Mouse (Mus musculus): ENCODE results near the gene Gm27021. TPM values are rescaled to one million over a fixed set of nuclear protein-coding genes. Genes with fewer than 3 reads are reported as not detected.

Gm27021 gene
- not detected for total RNA-seq (2021)
- long read RNA-seq, experiment 1 = 0 reads
- long read RNA-seq, experiment 2, partial matches to known transcripts = 1 of 1 reads
- long read RNA-seq, experiment 2, other reads (novel, unspliced or antisense) = 0 of 1 reads

GRCm38 (mm10) chr8:120667561-120668373, at the start of gene Gm27021, which contains the start of gene Cox4i1:
Gm27021 (minus strand) TSS chr8:120668079.
Cox4i1 (plus strand) TSS chr8:120668222.
- intact Hi-C loops (cut with DNase I) = no loop called here

GRCm38 (mm10) chr8:120715996-120716680, 48.3 kb upstream of the Gm27021 start:
- intact Hi-C loops (cut with DNase I) = no loop called here
- DNase-seq = no peak

More at GRCm38 (mm10) chr8:120667561-120668373, at the start of gene Gm27021, which contains the start of gene Cox4i1:
- DNase-seq = peak; percentile 85 to 90

- DNase-seq = no peak
- intact Hi-C loops (cut with DNase I) = no loop called here
Observed at GRCm38 (mm10) chr8:120715200-120715599, 47.3 kb upstream of the Gm27021 start.

GRCm38 (mm10) chr8:120709176-120709575, 41.3 kb upstream of the Gm27021 start:
- no peak for DNase-seq
- intact Hi-C loops (cut with DNase I) = no loop called here

GRCm38 (mm10) chr8:120706193-120706592, 38.3 kb upstream of the Gm27021 start:
- DNase-seq = no peak
- intact Hi-C loops (cut with DNase I) = no loop called here

GRCm38 (mm10) chr8:120705163-120705562, 37.3 kb upstream of the Gm27021 start:
- intact Hi-C loops (cut with DNase I) = no loop called here

GRCm38 (mm10) chr8:120704203-120704602, 36.3 kb upstream of the Gm27021 start:
- peak in 1 of 2 experiments; percentile 40 for DNase-seq
- intact Hi-C loops (cut with DNase I) = no loop called here

More at GRCm38 (mm10) chr8:120705163-120705562, 37.3 kb upstream of the Gm27021 start:
- DNase-seq = no peak

- no peak for DNase-seq
- intact Hi-C loops (cut with DNase I) = no loop called here
Observed at GRCm38 (mm10) chr8:120701758-120702465, 34.0 kb upstream of the Gm27021 start.

GRCm38 (mm10) chr8:120700053-120700452, 32.2 kb upstream of the Gm27021 start:
- intact Hi-C loops (cut with DNase I) = no loop called here
- DNase-seq = no peak

GRCm38 (mm10) chr8:120699565-120699964, 31.7 kb upstream of the Gm27021 start:
- no peak for DNase-seq
- intact Hi-C loops (cut with DNase I) = loop anchor here (5.0 kb wide), 1 partner anchor 33 kb away; no protein-coding TSS in a partner anchor

GRCm38 (mm10) chr8:120699079-120699478, 31.2 kb upstream of the Gm27021 start:
- no peak for DNase-seq
- intact Hi-C loops (cut with DNase I) = loop anchor here (5.0 kb wide), 1 partner anchor 33 kb away; no protein-coding TSS in a partner anchor

- intact Hi-C loops (cut with DNase I) = loop anchor here (5.0 kb wide), 1 partner anchor 34 kb away; no protein-coding TSS in a partner anchor
- no peak for DNase-seq
Observed at GRCm38 (mm10) chr8:120698426-120698825, 30.5 kb upstream of the Gm27021 start.

- no peak for DNase-seq
- intact Hi-C loops (cut with DNase I) = loop anchor here (5.0 kb wide), 1 partner anchor 34 kb away; no protein-coding TSS in a partner anchor
Observed at GRCm38 (mm10) chr8:120697979-120698272, 30.0 kb upstream of the Gm27021 start.

- intact Hi-C loops (cut with DNase I) = loop anchor here (5.0 kb wide), 1 partner anchor 35 kb away; no protein-coding TSS in a partner anchor
- DNase-seq = no peak
Observed at GRCm38 (mm10) chr8:120697154-120697978, 29.5 kb upstream of the Gm27021 start.

GRCm38 (mm10) chr8:120696401-120697153, 28.7 kb upstream of the Gm27021 start:
- intact Hi-C loops (cut with DNase I) = loop anchor here (5.0 kb wide), 1 partner anchor 36 kb away; no protein-coding TSS in a partner anchor
- no peak for DNase-seq

GRCm38 (mm10) chr8:120693861-120694493, 26.1 kb upstream of the Gm27021 start:
- intact Hi-C loops (cut with DNase I) = no loop called here
- DNase-seq = no peak

- DNase-seq = no peak
- intact Hi-C loops (cut with DNase I) = no loop called here
Observed at GRCm38 (mm10) chr8:120692934-120693333, 25.1 kb upstream of the Gm27021 start.

- intact Hi-C loops (cut with DNase I) = loop anchor here (5.0 to 10.0 kb wide), 2 partner anchors 39 to 406 kb away; no protein-coding TSS in a partner anchor
- DNase-seq = no peak
Observed at GRCm38 (mm10) chr8:120688511-120688910, 20.6 kb upstream of the Gm27021 start.

All from gastrocnemius, postnatal 36 days (tissue).